Mouse (Mus musculus) lung, adult 2 months (tissue): ENCODE data around the gene Tcf7l2.

Experiments used
- CTCF ChIP-seq: fragments of 200-500 bp; IDR thresholded peaks from 2 replicates; pipeline ENCODE4 v1.5.1; 2011; ENCODE audit warnings: mild to moderate bottlenecking, low read length, control low read depth; ENCODE audit not compliant: insufficient read depth
- POLR2A ChIP-seq: fragments of 200-500 bp; IDR thresholded peaks from 2 replicates; pipeline ENCODE4 v1.6.1; 2011; ENCODE audit warnings: low read depth, mild to moderate bottlenecking, control low read depth, low read length, borderline replicate concordance; ENCODE audit errors: extremely low read depth

GRCm38 (mm10) chr19:55838389-55839035 lies 96.9 kb downstream of the Tcf7l2 start:
- TF ChIP-seq CTCF = no peak
- no peak for TF ChIP-seq POLR2A
